Mouse (Mus musculus): ENCODE results near the gene Mier2. TPM values are rescaled to one million over a fixed set of nuclear protein-coding genes. Genes with fewer than 3 reads are reported as not detected.
A peak's percentile ranks its signal among the peaks of the same experiment; 100 is the strongest.

Gene Mier2
- 39.4 and 41.7 TPM in 2 replicates for polyA plus RNA-seq (2014; fragmentation: Nextera tagmentation; extraction: Ambion mirVana)

DNA sequence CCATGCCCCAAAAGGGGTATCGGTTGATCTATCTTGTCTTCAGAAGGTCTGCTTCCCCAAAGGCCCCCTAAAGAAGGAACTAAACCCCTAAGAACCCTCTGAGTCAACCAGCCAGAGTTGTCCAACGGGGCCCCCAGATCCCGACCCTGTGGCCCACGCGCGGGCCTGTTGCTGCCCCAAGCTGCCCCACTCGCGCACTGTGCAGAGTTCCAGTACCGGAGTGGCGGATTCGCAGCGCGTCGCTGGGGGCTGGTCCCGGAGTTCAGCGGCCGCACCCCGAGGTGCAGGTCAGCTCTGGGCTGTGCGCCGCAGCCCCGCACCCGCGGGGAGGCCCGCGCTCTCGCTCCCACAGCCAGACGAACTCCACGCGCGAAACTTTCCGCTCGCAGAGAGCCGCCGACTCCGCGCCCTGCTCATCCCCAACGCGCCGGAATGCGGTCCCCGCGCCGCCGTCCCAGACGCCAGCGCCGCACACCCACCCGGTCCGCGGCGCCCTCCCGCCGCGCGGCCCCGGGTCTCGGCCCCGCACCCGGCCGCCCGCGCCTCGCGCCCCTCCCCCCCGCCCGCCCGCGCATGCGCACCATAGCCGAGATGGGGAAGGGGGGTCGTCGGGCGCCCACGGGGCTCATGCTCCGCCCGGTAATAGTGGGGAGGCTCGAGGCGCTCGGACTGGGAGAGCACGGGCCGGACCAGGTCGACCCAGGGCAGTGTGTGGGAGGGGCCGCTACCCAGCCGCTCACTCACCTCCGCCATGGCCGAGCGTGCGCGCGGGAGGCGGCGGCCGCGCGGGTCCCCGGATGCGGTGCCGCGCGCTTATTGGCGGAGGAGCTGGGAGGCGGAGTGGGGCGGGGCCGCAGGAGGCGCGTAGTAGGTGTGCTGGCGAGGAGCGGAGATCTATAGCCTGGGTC is at the start of gene Mier2:
TSS of gene Mier2 (minus strand) at position 870 of the 908 bp plus-strand sequence.
- peak within 1 kb of the TSS; percentile 54; the same call in 1 of the 2 replicates for H3K27ac ChIP-seq (replicated peaks; ENCODE audit: low read depth, low read length)
- under 1% methylated on average over 72 of the region's 108 CpGs for WGBS
- peak; percentile 87 for ATAC-seq (replicated peaks; ENCODE audit: insufficient number of reproducible peaks, low FRiP score, low TSS enrichment, low read depth)

DNA sequence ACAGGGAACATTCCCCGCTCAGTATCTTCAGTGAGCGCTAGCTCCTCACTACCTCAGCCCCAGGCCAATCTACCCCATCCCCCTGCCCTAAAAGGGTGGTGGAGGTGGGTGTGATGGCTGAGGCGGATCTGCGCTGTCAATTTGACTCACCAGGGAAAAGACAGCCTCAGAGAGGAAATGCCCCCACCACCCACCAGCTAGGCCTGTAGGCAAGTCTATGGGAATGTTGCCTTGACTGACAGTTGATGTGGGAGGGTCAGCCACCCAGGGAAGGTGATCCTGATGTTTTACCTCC is 42.9 kb upstream of the Mier2 start:
- H3K4me1 ChIP-seq (ENCODE audit: control insufficient read depth, insufficient read depth, low read length): no peaks in the 10 kb centered on the region
- ATAC-seq (replicated peaks; ENCODE audit: insufficient number of reproducible peaks, low FRiP score, low TSS enrichment, low read depth) (no peak), DNase-seq (ENCODE audit: low spot score) (no peak)
- no peaks in the 10 kb centered on the region for H3K27me3 ChIP-seq (ENCODE audit: control insufficient read depth, insufficient read depth, low read length)
- no peak overlapping the region for H3K4me3 ChIP-seq (ENCODE audit: low read depth, low read length)
- H3K9me3 ChIP-seq (replicated peaks; ENCODE audit: control insufficient read depth, low read length): no peaks in the 10 kb centered on the region
- H3K9ac ChIP-seq (replicated peaks; ENCODE audit: low read length): no peak overlapping the region
- H3K4me2 ChIP-seq (ENCODE audit: low read depth, low read length): no peak overlapping the region
- H3K36me3 ChIP-seq (replicated peaks; ENCODE audit: control insufficient read depth, insufficient read depth, low read depth, low read length): no peaks in the 10 kb centered on the region
- no peak overlapping the region for H3K27ac ChIP-seq (replicated peaks; ENCODE audit: low read depth, low read length)
- WGBS: 60% methylated on average over 4 of the region's 4 CpGs

More for the DNA sequence above, at the start of gene Mier2:
- Histone ChIP-seq H3K9ac (replicated peaks; ENCODE audit: low read length) (peak within 1 kb of the TSS; percentile 84), H3K4me1 (ENCODE audit: control insufficient read depth, insufficient read depth, low read length) (no peaks in the 10 kb centered on the region), H3K9me3 (replicated peaks; ENCODE audit: control insufficient read depth, low read length) (no peaks in the 10 kb centered on the region), H3K4me3 (ENCODE audit: low read depth, low read length) (peak within 1 kb of the TSS; percentile 74), H3K36me3 (replicated peaks; ENCODE audit: control insufficient read depth, insufficient read depth, low read depth, low read length) (no peaks in the 10 kb centered on the region), H3K4me2 (ENCODE audit: low read depth, low read length) (peak within 1 kb of the TSS; percentile 72), H3K27me3 (ENCODE audit: control insufficient read depth, insufficient read depth, low read length) (no peaks in the 10 kb centered on the region)
- peak; percentile 80 for DNase-seq (ENCODE audit: low spot score)

DNA sequence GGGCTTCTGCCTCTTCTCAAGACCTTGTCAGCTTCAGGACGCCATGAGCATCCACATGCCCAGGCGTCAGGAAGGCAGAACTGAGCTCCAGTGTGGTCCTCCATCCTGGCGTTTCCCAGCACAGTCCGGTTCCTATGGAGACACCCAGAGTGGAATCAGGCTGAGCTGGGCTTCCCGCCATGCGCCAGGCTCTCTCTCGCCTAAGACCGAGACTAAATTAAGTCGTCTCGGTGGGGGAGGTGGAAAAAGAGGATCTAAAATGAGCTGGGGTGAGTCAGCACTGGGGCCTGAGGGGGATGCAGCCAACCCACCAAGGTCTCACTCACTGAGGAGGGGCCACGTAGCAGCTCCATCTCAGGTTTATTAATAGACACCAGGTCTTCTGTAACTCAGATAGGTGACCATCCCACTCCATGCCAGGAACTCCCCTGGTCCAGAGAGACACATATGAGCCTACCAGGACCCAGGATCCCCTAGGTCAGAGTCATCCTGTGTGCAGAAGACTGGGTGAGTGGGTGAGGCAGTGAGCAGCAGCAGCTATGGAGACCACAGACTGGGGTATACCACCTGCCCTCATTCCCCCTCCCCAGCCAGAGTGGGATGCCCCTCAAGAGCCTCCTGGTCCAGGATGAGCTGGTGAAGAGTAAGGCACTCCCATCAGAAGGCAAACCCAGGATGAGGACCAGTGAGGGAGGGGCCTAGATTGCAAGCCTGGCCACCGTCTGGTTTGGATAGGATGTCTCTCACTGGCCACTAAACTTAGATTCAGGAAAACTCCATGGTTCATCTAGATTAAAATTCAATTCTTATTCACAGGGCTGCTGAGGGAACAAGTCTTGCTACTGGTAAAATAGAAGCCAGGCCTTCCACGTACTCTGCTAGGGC is 42.3 kb upstream of the Mier2 start:
- WGBS: 34% methylated on average over 13 of the region's 13 CpGs
- ATAC-seq (replicated peaks; ENCODE audit: insufficient number of reproducible peaks, low FRiP score, low TSS enrichment, low read depth) (no peak), DNase-seq (ENCODE audit: low spot score) (no peak)
- no peaks in the 10 kb centered on the region for H3K36me3 ChIP-seq (replicated peaks; ENCODE audit: control insufficient read depth, insufficient read depth, low read depth, low read length)
- H3K4me1 ChIP-seq (ENCODE audit: control insufficient read depth, insufficient read depth, low read length): no peaks in the 10 kb centered on the region
- H3K27ac ChIP-seq (replicated peaks; ENCODE audit: low read depth, low read length): no peak overlapping the region
- H3K9me3 ChIP-seq (replicated peaks; ENCODE audit: control insufficient read depth, low read length): no peaks in the 10 kb centered on the region
- no peak overlapping the region for H3K4me3 ChIP-seq (ENCODE audit: low read depth, low read length)
- H3K9ac ChIP-seq (replicated peaks; ENCODE audit: low read length): 0 out of 2 replicates have a peak overlapping the region, but pooled peaks have one; percentile 22
- H3K27me3 ChIP-seq (ENCODE audit: control insufficient read depth, insufficient read depth, low read length): no peaks in the 10 kb centered on the region
- H3K4me2 ChIP-seq (ENCODE audit: low read depth, low read length): no peak overlapping the region

DNA sequence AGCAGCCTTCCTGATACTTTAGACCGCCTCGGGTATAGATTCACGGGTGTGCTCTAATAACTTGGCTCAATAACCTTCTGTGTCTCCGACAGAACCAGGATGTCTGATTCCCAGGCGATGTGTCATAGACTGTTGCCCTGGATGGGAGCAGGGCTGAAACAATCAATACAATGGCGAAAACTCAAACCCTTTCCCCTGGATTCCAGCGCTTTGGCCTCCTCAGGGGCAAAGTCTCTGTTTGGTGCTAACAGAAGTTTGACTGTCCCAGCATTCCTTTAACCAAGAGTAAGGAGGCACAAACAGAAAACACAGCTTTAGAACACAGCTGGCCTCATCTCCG is 40.6 kb upstream of the Mier2 start:
- no peaks in the 10 kb centered on the region for H3K36me3 ChIP-seq (replicated peaks; ENCODE audit: control insufficient read depth, insufficient read depth, low read depth, low read length)
- ATAC-seq (replicated peaks; ENCODE audit: insufficient number of reproducible peaks, low FRiP score, low TSS enrichment, low read depth) (peak; percentile 51; the same call in 1 of the 2 replicates), DNase-seq (ENCODE audit: low spot score) (no peak)
- no peaks in the 10 kb centered on the region for H3K4me1 ChIP-seq (ENCODE audit: control insufficient read depth, insufficient read depth, low read length)
- no peak overlapping the region for H3K4me2 ChIP-seq (ENCODE audit: low read depth, low read length)
- H3K27me3 ChIP-seq (ENCODE audit: control insufficient read depth, insufficient read depth, low read length): no peaks in the 10 kb centered on the region
- WGBS: 60% methylated on average over 8 of the region's 8 CpGs
- H3K9me3 ChIP-seq (replicated peaks; ENCODE audit: control insufficient read depth, low read length): no peaks in the 10 kb centered on the region
- H3K4me3 ChIP-seq (ENCODE audit: low read depth, low read length): no peak overlapping the region
- no peak overlapping the region for H3K27ac ChIP-seq (replicated peaks; ENCODE audit: low read depth, low read length)
- no peak overlapping the region for H3K9ac ChIP-seq (replicated peaks; ENCODE audit: low read length)

DNA sequence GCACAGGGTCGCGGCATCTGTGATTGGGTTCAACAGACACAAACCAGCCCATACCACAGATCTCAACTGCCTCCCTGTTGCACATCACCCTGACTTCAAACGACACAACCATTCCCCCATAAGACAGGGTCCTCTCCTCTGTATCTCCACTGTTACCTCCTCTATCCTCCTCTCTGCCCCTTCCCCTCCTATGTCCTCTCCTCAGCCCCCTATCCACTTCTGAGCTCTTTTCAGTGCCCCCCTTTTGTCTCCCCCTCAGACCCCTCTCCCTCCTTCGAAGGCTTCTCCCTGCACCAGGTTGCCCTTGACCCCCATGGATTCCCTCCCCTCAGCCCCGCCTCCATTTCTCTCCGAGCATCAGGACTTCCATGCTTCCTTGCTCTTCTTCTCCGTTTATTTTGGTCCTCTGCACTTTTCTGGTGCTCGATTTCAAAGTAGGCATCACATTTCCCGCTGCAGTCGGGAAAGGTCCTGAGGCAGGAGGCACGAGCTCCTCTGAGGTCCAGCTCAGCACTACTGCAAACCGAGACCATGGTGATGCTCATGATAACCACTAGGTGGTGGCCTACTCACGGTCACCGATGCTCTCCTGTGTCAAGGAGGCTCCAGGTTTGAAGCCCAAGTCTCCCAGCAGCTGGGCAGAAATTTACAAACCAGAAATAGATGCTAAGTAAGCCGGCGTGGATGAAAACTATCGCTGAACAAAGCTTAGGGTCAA is 40.0 kb upstream of the Mier2 start:
- no peaks in the 10 kb centered on the region for H3K36me3 ChIP-seq (replicated peaks; ENCODE audit: control insufficient read depth, insufficient read depth, low read depth, low read length)
- H3K27ac ChIP-seq (replicated peaks; ENCODE audit: low read depth, low read length): no peak overlapping the region
- H3K27me3 ChIP-seq (ENCODE audit: control insufficient read depth, insufficient read depth, low read length): no peaks in the 10 kb centered on the region
- no peak overlapping the region; the same call in 1 of the 2 replicates for H3K4me2 ChIP-seq (ENCODE audit: low read depth, low read length)
- 16% methylated on average over 17 of the region's 17 CpGs for WGBS
- H3K4me1 ChIP-seq (ENCODE audit: control insufficient read depth, insufficient read depth, low read length): no peaks in the 10 kb centered on the region
- no peak overlapping the region for H3K9ac ChIP-seq (replicated peaks; ENCODE audit: low read length)
- H3K9me3 ChIP-seq (replicated peaks; ENCODE audit: control insufficient read depth, low read length): no peaks in the 10 kb centered on the region
- H3K4me3 ChIP-seq (ENCODE audit: low read depth, low read length): no peak overlapping the region
- ATAC-seq (replicated peaks; ENCODE audit: insufficient number of reproducible peaks, low FRiP score, low TSS enrichment, low read depth) (peak; percentile 80), DNase-seq (ENCODE audit: low spot score) (peak; percentile 88)

DNA sequence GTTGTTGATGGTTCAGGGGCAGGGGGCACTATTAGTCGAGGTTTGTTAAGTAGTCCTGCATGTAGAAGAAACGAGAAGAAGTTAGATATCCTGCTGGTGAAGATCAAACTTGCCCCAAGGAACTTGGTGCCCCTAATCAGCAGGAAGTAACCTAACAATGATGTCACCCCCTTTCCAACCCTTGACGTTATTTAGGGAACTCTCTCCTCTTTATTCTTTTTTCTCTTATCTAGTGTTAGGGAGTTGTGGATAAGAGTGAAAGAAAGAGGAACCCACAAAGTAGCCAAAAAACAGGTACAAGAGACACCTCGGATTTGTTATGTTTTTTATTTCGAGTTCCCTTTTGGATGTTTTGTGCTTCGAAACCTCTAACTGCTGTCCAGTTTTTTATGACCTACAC is 39.1 kb upstream of the Mier2 start:
- H3K9me3 ChIP-seq (replicated peaks; ENCODE audit: control insufficient read depth, low read length): no peaks in the 10 kb centered on the region
- 58% methylated on average over 6 of the region's 6 CpGs for WGBS
- DNase-seq (ENCODE audit: low spot score) (no peak), ATAC-seq (replicated peaks; ENCODE audit: insufficient number of reproducible peaks, low FRiP score, low TSS enrichment, low read depth) (no peak)
- no peaks in the 10 kb centered on the region for H3K27me3 ChIP-seq (ENCODE audit: control insufficient read depth, insufficient read depth, low read length)
- no peak overlapping the region for H3K9ac ChIP-seq (replicated peaks; ENCODE audit: low read length)
- no peak overlapping the region for H3K4me3 ChIP-seq (ENCODE audit: low read depth, low read length)
- no peaks in the 10 kb centered on the region for H3K36me3 ChIP-seq (replicated peaks; ENCODE audit: control insufficient read depth, insufficient read depth, low read depth, low read length)
- no peak overlapping the region for H3K27ac ChIP-seq (replicated peaks; ENCODE audit: low read depth, low read length)
- no peak overlapping the region for H3K4me2 ChIP-seq (ENCODE audit: low read depth, low read length)
- no peaks in the 10 kb centered on the region for H3K4me1 ChIP-seq (ENCODE audit: control insufficient read depth, insufficient read depth, low read length)

DNA sequence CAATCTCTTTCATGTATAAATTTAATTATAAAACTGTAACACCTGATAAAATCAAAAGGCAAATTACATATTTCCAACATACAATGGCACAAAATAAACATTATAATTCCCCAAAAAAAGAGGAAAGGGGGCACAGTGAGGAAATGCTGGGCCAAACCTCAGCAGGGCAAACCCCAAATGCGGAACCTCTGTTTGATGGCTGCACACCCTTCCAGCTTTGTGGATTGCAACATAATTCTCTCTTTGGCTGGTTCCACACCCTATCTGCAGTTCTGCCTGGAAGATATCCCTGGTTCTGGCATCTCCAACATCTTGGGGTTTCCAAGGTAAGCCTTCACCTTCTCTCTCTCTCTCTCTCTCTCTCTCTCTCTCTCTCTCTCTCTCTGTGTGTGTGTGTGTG is 35.7 kb upstream of the Mier2 start:
- no peaks in the 10 kb centered on the region for H3K4me1 ChIP-seq (ENCODE audit: control insufficient read depth, insufficient read depth, low read length)
- WGBS: 100% methylated on average over 1 of the region's 1 CpGs

More for the DNA sequence above, 35.7 kb upstream of the Mier2 start:
- DNase-seq (ENCODE audit: low spot score): no peak
- ATAC-seq (replicated peaks; ENCODE audit: insufficient number of reproducible peaks, low FRiP score, low TSS enrichment, low read depth): no peak
- Histone ChIP-seq H3K9me3 (replicated peaks; ENCODE audit: control insufficient read depth, low read length) (no peaks in the 10 kb centered on the region), H3K9ac (replicated peaks; ENCODE audit: low read length) (no peak overlapping the region), H3K36me3 (replicated peaks; ENCODE audit: control insufficient read depth, insufficient read depth, low read depth, low read length) (no peaks in the 10 kb centered on the region), H3K27ac (replicated peaks; ENCODE audit: low read depth, low read length) (no peak overlapping the region), H3K4me3 (ENCODE audit: low read depth, low read length) (no peak overlapping the region), H3K27me3 (ENCODE audit: control insufficient read depth, insufficient read depth, low read length) (no peaks in the 10 kb centered on the region), H3K4me2 (ENCODE audit: low read depth, low read length) (no peak overlapping the region)
